Mouse (Mus musculus) lung, postnatal 4 days (tissue): ENCODE results near the gene Pbrm1.

Source experiments
- DNase-seq, 2 experiments: peaks; one replicate each; pipeline ENCODE4 v3.0.0; 2021

Gene Pbrm1

DNA sequence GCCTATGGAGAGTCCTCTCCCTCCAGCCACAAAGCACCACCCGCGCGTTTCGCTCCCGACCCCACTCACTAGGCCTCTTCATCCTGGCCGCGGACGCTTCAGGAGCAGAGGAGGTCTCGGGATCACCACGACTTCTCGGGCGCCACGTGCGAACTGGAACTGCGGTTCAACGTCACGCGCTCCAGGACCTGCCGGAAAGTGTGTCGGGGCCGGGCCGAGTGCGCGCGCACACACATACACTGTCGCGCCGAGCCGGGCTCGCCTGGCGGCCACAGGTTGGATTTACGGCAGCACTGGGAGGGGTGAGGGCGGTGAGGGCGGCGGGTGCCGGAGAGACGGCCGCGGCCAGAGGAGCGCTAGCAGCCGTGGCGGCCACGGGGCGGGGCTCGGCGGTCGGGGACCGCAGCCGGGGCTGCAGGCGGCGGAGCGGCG lies at the start of gene Pbrm1, which contains the start of gene Gnl3:
Pbrm1 (plus strand) TSS at position 279 of the 432 bp plus-strand sequence.
Gnl3 (minus strand) TSS at position 293 of the 432 bp plus-strand sequence.
- DNase-seq: peak; percentile 98 to 99

DNA sequence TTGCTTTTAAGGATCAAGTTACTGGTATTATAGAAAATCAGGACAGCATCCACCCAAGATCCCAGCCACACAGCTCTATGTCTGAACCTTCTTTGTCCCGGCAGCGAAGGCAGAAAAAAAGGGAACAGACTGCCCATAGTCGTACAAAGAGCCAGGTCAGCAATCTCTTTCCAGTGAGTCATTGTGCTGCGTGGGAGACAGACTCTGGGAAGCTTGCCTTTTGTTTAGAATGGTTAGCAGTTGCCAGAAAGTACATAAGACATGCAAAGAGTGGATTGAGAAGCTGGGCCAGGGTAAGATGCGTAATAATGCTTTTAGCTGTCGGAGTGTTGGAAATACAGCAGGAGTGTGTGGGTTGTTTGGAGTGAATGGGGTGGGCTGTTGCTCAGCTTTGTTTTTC lies 44.7 kb upstream of the Pbrm1 start:
- peak; percentile 34 to 44 for DNase-seq

DNA sequence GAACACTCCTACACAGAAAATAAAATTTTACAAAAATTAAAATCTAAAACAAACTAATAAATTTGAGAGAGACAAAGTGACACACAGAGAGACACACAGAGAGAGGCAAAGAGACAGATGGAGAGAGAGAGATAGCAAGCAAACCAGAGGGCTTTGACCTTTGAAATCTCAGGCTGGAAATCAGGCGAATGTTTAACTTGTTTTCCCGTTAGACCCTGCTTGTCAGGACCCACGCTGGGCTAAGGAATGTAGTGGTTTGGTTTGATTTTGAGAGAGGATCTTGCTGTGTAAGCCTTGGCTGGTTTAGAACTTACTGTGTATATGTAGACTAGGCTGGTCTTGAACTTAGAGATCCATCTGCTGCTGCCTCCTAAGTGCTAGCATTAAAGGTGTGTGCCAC lies 42.7 kb upstream of the Pbrm1 start:
- DNase-seq: no peak

DNA sequence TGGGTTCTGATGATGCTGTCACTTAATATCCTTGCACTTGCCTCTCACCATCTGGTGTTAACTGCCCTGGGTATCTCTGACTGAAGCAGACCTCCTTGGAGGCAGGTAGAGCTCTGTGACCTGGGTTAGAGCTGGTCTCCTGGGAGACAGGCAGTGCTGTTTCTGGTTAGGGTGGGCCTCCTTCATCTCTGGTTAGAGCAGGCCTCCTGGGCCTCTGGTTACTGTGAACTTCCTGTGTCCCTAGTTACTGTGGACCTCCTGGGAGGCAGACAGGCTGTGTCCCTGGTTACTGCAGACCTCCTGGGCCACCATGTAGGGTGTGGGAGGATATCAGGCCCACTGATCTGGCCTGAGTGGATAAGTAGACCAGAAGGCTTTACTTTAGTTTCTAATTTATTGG lies 22.5 kb upstream of the Pbrm1 start:
- no peak for DNase-seq

DNA sequence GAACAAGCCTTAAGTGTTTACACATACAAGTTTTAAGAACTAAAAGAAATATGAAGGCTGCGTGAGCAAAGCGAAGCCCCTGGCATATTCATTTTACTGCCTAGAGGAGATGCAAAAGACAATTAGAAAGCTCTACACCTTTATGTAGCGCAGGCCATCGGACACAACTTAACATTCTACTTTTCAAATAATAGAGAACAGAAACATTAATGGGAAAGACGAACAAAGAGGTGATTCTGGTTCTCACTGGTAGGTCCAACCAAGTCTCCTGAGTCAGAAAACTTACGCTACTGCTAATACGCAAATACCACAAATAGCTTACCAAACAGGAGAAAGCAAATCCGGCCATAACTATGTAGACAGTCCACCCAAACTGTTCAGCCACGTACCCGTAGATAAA lies 18.6 kb upstream of the Pbrm1 start:
- DNase-seq: no peak

DNA sequence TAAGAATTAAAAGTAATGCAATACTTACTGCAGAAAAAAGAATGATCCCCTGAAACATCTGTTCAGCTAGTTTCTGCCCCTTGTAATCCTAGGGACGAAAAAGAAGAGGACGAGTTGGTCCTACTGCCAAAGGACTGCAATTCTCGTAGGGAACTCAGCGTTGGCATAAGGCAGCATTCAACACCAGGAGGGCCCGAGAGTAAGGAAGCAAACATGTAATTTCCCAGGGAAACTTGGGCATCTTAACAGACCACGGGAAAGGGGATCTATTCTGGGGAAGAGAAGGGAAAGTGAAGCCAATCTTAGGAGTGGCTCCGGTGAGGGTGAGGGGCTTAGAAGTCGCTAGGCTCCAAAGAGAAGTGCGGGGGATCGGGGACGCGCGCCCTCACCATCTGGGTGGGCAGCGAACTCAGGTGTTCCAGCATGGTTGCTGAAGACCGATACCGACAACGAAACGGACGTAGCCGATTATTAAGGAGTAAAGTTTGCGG lies 18.1 kb upstream of the Pbrm1 start:
- DNase-seq: no peak

DNA sequence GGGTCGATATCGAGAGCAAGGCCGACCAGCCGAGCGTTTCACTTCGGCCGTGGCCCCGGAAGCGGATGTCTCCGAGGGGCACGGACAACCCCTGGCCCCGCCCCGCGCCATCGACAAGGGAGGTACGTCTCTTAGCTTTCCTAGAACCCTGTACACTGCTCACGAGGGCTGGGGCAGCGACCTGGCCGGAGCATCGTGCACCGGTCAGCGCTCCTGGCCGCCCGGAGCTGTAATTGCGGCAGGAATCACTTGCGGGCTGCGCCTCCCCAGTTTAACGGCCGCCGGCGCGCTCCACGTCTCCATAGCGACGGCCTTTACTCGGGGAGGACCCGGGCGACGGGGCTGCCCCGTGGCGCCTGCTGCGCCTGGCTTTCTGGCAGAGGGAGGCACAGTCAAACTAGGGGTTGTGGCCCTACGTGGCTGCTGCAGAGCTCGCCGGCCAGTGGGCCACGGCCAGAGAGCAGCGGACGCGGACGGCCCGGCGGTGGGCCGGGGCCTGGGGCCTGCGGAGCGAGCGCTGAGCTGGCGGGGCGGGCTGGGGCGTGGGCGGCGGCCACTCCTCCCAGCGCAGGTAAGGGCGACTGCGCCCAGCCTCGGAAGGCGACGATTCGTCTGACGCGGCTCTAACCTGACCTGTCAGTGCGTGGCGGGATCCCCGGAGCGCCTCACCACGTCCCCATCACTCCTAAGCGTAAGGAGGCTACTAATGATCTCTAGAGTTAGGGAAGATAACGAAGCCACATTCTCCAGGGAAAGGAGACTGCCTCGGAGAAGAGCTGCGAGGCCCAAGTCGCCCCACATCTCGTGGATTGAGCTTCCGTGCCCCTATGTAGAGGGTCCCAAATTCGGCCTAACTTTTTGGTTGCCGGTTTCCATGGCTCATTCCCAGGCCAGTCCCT lies 17.4 kb upstream of the Pbrm1 start, which contains the start of the genes Glt8d1 and Spcs1:
Glt8d1 (plus strand) TSS at position 94 of the 899 bp plus-strand sequence.
Spcs1 (minus strand) TSS at position 366 of the 899 bp plus-strand sequence.
- peak; percentile 89 to 90 for DNase-seq

DNA sequence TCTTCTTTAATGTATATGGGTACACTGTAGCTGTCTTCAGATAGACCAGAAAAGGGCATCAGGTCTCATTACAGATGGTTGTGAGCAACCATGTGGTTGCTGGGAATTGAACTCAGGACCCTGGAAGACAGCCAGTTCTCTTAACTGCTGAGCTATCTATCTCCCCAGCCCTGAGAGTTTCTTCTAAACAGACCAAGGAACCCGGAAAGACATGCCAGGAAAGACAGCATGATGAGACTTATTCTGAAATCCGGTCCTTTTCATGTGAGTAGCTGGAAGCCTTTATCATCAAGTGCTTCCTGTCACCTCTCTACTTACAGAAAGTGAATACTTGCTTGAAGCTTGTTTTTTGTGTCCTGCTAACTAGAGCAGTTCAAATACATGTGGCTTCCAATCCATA lies 14.4 kb upstream of the Pbrm1 start:
- DNase-seq: no peak

DNA sequence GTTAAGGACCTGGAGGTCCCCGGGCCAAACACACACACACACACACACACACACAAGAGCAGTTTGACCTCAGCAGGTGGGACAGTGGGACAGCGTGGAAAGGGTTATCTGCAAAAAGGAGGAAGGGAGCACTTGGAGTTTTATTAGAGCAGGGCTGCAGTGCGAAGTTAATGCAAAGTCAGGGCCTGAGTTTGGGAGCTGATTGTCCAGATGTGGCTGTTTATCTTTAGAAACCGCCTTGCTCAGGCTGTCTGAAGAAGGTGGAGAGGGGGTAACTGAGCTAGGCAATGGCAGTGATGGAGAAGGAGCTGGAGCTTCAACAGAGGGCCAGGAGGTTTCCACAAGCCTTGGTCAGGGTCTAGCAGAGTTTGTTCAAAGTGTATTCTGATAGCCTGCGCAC lies 12.2 kb upstream of the Pbrm1 start:
- DNase-seq: no peak

DNA sequence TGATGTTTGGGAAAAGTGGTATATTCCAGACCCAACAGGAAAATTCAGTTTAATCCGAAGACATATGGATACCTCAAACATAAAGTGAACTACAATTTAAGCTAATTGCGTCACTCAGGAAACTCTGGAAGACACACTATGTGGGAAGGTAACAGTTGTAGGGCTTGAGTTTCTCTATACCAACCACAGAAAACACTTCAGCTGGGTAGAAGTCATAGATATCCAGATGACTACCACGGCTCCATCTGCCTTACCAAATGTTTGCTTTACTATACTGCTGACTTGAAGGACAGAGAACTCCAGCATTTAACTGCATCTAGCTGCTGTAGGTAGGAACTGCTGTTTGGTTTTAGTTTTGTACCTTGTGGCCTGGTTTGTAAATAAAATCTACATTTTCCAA lies 7.3 kb upstream of the Pbrm1 start:
- DNase-seq: no peak

DNA sequence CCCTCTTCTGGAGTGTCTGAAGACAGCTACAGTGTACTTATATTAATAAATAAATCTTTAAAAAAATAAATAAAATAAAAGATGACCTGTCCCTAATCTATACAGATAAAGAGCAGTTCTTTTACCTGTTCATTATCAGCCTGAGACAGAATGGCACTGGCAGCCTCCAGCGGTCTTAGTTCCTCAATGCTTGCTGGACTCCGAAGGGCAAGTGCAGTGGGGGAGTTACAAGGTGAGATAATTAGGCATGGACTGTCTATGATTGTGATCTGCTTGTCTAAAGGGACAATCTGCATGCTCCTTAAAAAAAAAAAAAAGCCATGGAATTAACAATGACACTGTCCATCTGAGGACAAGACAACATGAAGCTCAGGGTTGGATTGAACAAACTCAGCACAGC lies 5.0 kb upstream of the Pbrm1 start:
- DNase-seq: no peak

DNA sequence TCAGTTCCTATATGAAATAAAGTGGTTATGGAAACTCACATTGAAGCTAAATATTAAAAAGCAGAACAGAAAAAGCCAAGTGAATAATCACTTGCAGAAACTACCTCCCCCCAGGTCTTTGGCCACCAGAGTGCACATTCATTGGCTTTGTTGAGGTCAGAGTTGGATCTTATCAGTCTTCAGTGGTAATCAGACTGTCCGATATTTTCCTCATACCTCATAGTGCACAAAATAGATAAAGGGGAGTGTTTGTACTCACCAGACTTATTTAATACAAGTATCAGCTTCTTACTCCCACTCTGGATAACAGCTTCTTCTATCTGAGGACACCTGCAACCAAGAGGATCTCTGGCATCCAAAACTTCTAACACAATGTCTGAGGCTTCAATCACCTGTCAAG lies 2.9 kb upstream of the Pbrm1 start:
- DNase-seq: no peak

DNA sequence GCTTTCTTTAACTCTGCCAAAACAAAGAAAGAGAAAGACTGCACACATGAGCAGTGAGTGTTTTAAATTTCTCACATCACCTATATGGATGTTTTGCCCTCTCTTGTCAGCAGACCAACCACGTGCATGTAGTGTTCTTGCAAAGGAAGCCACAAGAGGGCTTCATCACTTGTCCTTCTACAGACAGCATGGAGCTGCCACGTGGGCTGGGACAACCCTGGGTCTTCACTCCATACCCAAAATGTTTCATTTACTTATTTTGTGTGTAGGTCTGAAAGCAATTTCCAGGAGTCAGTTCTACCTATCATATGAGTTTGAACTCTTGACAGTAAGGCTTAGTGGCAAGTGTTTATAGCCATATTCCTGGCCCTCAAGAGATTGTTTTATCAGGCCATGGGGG lies 1.1 kb upstream of the Pbrm1 start:
- peak in 1 of 2 experiments; percentile 15 for DNase-seq

DNA sequence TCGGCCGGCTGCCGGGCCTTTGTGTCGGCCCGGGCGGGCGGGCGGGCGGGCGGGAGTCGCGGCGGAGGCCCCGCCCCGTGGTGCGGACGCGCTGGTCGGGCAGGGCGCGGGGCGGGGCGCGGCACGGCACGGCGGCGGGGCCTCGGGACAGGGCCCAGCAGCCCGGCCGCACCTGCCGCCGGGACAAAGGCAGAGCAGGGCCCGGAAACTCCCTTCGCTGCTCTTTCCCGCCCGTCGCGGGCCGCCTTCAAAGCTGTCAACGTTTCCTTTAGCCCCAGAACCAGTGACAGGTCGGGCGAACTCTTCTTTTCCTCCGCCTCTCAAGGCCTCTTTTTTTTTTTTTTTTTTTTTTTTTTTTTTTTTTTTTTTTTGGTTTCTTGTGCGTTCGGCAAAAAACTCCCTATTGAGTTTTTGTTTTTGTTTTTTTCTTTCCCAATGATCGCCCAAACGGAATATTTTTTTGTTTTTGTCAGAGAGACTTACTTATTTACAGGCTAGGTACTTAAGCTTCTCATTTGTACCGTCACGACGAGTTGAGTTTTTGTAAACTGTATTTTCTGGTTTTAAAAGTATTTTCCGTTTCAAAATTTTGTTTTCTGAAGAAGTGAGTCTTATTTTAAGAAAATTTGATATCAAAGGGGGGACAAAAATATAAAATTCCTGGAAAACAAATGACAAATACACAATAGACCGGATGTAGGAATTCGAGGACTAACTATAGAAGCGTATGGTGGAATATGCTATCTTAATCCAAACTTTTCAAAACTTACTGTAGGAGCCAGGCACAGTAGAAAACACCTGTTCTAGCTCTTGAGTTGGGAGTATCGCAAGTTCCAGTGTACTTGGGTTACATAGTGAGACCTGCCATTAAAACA lies 630 bp downstream of the Pbrm1 start:
- peak; percentile 83 to 92 for DNase-seq

DNA sequence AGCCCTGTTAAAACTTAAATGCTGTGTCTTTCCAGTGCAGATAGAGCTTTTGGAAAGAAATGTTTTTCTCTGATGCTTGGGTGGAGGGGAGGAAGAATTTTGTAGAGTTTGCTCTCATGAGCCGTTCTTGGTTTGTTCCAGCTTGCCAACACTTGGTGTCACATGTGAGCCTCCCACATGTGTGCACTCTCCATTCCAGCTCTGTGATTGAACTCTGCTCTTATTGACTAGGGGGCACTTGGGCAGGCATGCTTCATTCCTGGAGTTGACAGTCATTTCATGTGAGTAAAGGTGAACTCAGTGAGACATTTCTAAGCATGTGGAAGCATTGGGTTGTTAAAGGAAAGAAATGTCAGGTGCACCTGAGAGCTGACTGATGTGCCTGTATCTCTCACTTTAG lies 3.6 kb downstream of the Pbrm1 start:
- DNase-seq: no peak

DNA sequence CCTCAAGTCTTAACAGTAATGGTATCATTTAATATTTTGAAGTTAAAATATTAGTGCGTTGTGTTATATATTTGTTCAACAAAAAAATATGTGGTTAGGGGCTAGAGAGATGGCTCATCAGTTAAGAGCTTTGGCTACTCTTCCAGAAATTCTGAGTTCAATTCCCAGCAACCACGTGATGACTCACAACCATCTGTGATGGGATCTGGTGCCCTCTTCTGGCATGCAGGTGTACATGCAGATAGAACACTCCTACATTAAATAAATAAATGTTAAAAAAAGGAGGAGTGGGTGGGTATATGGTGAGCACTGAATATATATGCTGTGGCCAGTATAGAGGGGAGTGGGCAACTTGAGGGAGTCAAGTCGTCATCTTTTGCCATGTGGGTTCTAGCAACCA lies 6.8 kb downstream of the Pbrm1 start:
- DNase-seq: no peak

DNA sequence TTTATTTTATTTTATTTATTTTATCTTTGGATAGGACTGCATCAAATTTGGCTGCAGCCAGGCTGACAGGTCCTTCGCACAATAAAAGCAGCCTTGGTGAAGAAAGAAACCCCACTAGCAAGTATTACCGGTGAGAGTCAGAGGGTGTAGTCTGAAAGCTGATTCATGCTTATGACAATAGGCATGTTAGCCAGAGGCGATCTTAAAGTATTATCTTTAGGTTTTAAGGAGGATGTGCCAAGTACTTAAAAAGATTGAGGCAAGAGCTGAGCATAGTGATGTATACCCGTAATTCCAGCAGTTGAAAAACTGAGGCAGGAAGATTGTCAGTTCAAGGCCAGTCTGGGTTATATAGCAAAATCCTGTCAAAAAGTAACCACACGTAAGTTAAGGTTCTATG lies 26.4 kb downstream of the Pbrm1 start:
- no peak for DNase-seq

DNA sequence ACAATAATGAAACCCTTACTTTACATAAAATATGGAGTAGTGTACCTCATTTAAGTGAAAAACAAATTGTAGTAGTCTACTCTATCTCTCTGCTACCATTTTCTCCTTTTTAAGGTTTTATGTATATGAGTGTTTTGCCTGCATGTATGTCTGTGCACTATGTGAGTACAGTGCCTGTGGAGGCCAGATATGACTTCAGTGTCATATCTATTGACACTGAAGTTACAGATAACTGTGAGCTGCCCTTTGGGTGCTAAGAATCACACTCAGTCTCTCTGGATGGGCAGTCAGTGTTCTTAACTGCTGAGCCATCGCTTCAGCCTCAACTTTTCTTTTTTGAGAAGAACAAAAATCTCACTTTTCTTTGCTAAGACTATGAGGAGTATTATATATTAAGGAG lies 26.9 kb downstream of the Pbrm1 start:
- DNase-seq: no peak

DNA sequence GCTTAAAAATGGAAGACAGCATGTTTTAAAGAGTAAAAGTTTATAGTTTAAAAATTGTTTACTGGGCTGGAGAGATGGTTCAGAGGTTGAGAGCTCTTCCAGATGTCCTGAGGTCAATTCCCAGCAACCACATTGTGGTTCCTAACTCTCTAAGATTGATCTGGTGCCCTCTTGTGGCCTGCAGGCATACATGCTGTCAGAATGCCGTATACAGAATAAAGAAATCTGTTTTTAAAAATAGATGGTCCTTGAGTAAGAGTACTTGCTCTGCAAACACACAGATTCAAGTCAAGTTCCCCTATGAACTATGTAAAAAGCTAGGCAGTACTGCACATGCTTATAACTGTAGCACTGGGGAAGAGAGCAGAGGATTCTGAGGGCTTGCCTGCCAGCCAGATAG lies 43.3 kb downstream of the Pbrm1 start:
- DNase-seq: peak in 1 of 2 experiments; percentile 41

DNA sequence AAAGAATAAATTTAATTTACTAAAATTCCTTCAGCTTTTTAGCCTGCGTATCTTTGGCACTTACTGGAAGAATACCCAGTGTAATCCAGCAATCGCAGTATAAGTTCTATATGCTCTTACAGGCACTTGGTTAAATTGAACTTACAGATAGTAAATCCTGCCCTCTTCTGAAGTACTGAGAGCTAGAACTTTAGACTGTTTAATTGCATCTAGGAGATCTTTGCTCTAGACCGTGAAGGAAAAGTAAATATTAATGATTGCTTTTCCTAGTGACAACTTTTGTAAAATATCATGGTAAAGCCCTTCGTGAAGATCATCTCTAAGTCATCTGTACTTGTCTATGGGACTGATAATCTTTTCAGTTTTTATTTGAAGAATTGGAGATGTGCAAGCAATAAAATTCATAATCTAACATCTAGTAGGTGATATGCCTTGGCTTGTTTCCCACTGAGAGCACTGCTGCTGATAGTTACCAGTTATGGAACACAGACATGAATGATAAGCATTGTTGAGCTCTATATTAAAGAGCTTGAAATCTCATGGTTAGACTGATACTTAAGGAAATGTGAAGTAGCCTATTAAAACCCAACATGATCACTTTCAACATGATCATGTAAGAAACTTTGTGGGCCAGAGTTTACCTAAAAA lies 50.3 kb downstream of the Pbrm1 start:
- no peak for DNase-seq

DNA sequence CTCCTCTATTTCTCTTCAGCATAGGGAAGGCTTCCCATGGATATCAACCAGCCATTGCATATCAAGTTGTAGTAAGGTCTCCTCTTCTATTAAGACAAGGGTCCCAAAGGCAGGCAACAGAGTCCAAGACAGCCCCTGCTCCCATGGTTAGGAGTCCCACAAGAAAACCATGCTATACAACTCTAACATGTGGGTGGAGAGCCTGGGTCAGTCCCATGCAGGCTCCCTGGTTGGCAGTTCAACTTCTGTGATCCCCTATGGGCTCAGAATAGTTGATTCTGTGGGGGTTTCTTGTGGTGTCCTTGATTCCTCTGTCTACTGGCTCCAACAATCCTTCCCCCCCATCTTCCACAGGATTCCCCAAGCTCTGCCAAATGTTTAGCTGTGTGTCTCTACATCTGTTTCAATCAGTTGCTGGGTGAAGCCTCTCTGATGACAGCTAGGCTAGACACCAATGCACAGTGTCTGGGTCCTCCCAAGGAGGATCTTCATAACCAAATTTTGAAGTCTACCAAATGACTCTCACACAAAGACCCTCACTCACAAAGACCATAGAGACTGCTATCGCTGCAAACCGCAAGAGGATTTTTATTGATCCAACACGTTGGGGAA lies 59.8 kb downstream of the Pbrm1 start:
- DNase-seq: no peak

DNA sequence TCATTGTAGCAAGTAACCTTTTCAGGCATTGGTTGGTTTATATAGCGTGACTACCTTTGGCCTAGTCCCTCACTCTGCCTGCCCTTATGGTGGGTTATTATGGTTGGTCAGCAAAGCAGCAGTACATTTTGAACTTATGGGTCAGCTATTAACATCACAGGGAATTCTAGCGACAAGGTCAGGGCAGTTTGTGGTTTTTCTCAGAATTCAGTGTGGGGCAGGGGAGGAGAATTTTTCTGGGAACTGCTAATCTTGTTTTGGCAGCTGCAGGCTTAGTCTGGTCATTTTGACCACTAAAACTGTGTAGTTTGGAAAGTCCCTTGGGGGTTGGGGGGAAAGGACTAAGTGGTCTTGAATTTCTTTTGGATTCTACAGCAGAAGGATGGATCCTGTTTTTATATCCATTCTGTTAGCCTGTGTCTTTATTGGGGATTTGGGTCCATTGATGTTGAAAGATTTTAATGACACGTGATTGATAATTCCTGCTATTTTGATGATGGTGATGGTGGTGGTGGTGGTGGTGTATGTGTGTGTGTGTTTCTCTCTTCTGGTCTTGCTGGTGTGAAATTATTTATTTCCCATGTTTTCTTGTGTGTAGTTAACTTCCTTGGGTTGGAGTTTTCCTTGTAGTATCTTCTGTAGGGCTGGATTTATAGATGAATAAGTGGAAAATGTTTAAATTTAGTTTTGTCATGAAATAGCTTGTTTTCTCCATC lies 60.5 kb downstream of the Pbrm1 start:
- no peak for DNase-seq
